Mouse (Mus musculus) MN1 (cell line): ENCODE measurements around the gene Ahcyl1.
A peak's percentile ranks its signal among the peaks of the same experiment; 100 is the strongest.

Source experiments
- DNase-seq: peaks from one replicate; pipeline ENCODE4 v3.0.0-alpha.2; 2016; ENCODE audit warnings: low spot score

The Ahcyl1 gene

DNA sequence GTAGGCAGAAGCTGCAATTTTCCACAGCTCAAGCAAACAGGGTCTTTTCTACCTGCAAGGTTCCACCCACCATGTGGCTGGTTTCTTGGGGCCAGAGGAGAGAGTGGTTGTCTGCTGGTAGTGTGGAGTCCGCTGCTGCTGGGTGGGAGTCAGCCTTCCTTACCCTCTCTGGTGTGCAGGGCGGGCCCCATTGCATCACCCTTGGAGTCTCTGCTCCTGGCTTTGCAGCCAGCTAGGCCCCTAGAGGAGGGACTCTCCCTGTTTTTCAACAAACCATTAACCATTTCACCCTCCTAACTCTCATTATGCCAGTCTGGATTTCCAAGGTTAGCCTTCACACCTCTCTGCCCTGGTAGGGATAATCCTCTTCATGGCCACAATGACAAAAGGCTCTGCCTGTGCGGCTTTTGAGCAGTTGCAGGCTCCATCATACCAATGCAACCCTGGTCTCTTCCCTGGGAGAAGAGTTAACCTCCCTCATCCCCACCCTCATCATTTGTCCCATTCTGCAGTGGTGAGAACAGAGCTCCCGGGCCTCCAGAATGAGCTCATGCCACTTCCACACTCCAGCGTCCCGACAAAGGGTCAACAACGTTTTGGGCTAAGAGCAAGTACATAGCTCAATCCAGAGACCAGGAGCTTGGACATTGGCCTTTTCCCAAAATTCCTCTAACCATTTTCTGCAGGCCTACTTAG lies 7.5 kb upstream of the Ahcyl1 start:
- no peak for DNase-seq

DNA sequence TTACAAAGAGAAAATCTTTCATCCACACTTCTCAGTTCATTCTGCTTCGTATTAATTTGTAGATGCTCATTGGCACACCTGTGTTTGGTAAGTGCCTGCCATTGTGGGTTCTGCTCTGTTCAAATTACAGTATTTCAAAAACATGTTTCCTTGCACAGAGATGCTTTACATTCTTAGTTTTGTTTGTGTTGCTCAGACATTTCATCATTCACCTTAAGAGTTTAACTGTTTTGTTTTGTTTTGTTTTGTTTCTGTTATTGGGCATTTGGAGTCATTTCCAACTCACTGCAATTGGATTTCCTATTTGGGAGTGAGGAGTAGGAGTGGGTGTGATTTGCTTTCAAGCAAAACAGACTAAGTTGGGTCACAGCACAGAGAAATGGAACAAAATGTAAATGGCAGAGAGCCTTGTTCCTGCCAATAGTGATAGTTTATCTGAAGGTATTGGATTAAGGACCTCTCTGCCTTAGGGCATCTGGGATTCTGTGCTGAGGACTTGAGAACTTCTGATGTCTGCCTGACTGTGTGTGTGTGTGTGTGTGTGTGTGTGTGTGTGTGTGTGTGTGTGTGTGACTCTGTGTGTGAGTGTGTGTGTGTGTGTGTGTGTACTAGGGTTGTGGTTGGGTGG lies 5.5 kb upstream of the Ahcyl1 start:
- no peak for DNase-seq

DNA sequence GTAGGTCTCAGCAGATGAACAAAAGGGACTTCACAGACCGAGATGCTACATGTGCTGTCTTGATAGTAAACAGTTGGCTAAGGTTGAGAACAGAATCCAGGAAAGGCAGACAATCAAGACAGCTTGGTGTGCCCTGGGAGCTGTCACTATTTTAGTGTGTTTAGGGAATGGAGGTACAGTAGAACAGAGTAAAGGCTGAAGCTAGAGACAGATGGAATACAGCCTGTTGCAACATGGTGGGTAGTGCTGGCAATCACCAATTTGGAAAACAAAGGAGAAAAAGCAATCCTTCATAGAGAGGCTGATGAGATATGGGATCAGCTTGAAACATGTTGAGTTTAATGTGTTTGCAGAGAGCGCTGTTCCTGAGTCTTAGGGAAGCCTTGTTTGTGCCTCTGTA lies 4.3 kb upstream of the Ahcyl1 start:
- no peak for DNase-seq

DNA sequence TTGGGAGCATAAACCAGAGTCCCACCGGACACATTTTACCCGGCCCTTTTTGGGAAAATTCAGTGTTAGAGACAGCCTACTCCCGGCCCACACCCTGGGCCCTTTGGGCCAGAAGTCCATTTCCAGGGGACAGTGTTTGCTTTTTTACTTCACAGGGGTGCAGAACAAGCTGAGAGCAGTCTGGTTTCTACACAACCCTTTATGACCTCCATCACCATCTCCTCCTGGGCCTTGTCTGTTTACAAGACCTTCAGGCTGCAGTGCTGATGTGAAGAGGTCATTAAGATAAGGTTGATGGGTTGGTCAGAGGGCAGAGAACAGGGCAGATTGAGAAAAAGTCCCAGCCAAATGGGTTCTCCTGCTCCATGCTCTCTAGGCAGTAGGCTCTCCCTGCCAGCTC lies 550 bp upstream of the Ahcyl1 start:
- DNase-seq: no peak

DNA sequence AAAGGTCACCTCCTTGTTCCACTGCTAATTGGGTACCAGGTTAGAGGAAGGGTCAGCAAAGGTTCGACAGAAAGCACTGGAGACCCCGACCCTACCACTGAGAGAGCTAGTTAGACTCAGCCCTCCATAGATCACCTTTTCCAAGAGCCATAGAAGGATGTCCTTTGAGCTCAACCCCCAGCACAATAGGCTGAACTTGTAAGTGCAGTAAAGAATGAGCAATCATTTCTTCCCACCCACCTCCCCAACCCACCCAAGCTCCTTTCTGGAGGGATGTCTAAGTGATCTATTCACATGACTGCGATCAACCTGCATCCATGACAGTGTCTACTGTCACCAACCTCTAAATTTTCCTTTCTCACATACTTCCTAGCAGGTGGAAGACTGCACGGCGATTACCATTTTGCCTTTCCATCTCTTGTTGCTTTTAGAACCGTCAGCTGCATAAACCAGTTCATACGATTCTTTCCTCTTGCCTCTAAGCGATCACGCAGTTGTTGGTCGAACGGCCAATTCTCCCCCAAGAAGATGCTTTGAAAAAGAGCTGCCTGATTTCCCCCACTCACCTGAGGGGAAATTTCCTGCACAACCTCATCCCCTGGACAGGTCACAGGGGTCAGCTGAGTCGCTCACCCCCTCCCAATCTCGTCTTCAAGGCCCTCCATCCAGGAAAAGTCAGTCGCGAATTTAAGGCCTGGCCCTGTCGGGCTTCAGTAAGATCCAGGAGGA lies 977 bp downstream of the Ahcyl1 start:
- peak; percentile 20 for DNase-seq

DNA sequence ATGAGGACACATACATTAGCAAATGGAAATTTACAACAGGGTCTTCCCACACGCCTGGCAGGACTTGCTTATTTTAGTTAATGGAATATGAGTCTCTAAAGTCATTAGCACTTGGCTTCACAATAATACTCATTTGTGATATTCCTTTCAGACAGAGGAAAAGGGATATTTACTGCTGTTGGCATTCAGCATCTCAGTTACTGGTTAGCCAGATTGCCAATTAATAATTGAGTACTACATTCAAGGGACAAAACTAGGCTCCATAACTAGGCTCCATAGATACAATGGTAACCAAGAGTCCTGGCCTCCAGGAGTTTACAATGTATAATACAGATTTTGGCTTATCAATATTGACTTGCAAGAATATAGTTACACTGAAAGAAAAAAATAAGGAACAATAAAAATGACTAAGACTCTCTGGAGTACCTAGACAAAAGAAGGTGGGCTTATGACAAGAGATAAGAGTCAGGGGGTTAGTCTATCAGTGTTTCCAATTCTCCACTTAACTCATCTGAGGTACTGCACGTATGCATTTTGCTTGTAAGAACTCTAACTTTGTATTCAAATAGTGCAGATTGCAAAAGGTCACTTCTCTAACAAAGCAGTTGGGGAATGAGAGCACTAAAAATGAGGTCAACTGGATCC lies 2.0 kb downstream of the Ahcyl1 start:
- DNase-seq: no peak

DNA sequence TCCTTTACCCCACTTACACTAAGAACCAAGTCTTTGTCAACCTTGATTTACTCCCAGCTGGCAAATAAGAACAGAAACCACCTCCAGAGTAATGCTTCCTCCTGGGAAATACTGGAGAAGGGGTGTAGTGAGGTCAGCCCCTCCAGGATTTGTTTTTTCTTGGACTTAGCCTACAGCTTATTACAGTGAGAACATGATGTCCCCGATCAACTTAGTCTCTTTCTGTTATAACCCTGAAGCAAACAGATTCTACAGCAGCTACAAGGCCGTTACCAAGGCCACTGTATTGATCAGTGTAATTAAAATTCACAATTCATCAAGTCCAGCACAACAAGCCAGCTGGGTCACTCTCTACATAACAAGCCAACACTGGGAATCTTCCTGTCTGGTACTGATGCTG lies 6.0 kb downstream of the Ahcyl1 start:
- DNase-seq: no peak

DNA sequence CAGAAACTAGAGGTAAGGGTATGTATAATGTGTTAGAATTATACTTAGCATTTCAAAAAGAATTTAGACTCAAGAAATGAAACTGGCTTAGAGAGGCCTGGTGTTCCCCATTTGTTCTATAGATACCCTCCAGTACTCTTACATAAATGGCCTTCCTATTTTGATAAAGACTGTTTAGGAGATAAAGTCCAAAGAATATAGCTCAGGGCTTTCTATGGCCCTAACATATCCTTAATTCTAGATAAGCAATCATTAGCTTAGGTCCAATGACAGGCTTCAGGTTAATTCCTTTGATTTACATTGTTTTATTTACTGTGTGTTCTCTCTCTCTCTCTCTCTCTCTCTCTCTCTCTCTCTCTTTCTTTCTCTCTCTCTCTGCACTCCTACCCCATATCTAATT lies 7.1 kb downstream of the Ahcyl1 start:
- no peak for DNase-seq

DNA sequence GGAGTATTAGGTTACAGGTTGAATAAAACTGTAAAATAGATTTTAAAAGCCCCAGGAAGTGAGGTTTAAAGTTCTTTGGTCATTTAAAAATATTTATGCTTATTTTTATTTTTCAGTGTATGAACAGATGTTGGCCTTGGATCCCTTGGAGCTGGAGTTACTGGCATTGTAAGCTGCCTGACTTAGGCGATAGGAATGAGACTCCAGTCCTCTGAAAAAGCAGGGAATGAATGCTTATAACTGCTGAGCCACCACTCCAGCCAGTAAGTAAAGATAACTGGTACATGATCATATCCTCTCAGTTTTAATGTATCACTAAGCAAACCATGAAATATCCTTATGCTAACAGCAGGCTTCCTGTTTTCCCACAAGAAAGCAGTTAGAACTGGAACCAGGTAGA lies 8.1 kb downstream of the Ahcyl1 start:
- no peak for DNase-seq

DNA sequence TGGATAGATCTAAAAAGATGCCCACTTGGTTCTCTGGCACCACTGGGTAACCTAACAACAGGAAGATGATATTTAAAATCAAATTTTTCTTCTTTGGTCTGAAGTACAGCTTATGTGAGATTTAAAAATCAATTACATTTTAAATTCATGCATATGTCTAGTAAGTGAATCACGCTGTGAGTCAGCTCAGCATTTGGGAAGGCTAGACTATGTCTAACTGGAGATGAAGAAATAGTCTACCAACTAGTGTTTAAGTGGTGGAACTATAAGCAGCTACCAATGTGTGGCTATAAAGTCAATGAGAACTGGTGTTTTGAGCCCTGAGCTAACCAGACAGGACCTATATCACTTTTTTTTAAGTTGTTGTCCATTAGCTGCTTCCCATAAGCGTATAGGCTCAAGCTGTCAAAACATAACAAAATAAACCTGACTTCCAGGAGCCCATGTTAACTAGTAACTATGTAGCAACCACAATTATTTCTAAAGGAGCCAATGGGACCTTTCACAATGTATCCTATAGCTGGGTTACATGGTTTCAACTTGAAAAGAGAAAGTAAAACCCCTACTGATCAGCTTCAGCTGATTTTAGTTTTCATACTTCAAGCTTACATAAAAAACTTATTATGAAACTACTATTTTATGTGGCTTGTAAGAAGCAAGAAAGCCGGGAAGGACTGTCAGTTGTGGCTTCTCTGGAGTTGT lies 9.9 kb downstream of the Ahcyl1 start:
- DNase-seq: no peak

DNA sequence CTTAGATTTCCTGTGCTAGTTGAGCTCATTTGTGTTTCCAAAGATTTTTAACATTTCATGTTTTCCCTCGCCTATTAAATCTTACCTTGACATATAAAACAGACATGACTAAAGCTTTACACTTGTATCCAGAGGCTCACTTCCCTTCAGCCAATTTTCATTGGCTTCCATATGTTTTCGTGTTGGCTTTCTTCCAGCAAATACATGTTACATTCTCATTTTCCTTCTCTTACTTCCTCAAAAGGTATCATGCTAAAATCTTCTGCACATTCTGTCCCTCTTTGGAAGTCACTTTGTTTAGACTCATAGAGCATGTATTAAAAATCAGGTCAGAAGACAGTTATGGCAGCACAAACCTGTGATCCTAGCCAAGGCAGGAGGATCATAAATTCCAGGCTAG lies 10.7 kb downstream of the Ahcyl1 start:
- no peak for DNase-seq

DNA sequence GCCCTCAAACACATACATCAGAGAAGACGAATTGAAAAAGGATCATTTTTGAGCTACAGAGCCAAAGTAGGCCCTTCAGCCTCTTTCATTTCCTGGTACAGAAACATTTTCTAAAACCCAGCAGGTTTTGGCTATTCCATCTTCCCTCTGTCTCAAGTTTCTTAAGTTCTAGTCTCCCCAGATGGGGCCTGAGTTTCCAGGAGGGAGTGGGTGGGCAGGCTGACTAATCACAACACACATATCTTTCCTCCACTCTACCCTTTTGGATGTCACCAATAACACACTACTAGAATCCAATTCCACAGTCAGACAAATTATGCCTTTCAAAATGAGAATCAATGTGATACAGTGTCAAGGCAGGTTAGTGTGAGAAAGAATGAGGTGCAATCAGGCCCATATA lies 12.8 kb downstream of the Ahcyl1 start:
- DNase-seq: no peak

DNA sequence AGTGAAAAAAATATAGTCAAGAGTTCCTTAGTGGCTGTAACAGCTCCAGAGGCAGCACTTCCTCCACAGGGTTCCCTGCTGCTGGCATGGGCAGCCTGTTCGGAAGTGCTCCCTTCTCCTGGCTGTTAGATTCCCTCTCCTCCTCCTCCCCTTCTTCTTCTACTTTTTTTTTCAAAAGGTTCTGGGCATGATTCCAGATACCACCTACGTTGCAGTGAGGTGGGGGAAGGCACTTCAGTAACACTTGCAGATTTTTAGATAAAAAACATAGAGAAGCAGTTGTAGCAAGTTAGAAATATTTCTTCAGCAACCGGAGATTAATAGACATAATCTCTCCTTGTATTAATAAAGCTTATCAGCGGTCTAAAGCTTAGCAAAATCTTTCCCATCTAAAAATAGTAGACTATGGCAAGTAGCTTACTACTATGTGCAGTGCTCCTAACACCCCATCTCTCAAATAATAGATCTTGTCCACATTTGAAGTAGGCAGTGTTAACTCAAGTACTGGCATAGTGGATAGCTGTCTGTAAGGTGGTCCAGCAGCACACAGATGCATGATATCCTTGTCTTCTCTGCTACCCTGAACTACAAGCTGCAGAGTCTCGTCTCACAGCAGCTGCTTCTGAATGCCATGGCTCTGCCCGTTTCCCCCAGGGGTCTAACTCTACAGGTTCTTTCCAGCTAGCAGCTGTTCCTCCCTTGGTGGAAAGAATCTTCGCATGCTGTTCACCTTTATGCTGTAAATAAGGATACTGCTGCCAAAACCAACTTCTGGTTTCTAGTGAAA lies 15.4 kb downstream of the Ahcyl1 start:
- peak; percentile 49 for DNase-seq

DNA sequence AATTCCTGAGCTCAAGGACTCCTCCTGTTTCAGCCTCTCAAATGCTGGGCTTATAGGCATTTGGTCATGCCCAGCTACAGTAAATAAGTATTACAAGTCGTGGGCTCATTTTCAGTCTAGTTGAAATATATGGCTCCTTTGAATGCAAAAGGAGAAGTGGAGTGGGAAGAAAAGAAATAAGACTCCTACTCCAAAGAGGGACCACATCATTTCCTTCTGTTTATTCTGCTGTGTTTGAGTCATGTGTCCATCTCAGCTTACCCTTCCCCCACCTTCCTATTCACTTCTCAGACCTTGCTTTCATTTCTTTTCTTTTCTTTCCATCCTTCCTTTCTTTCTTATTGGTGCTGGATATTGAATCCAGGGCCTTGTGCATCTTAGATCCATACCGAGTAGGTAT lies 24.9 kb downstream of the Ahcyl1 start:
- no peak for DNase-seq

DNA sequence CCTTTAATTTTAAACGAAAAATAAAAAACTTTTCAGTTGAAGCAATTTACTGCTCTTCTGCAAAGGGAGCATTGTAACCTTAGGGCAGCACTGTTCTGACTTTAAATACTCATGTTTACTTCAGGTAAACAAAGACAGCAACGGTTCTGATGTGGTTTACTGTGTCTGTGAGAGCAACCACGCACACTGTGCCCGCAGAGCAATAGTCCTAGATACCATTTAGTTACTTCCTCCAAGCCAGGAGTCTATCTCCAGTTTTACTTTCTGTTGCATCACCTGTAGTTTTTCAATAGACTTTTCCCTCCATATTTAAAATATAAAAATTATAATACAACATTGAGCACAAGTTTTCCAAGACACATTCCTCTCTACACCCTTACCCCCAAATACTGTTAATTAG lies 25.9 kb downstream of the Ahcyl1 start:
- DNase-seq: no peak

DNA sequence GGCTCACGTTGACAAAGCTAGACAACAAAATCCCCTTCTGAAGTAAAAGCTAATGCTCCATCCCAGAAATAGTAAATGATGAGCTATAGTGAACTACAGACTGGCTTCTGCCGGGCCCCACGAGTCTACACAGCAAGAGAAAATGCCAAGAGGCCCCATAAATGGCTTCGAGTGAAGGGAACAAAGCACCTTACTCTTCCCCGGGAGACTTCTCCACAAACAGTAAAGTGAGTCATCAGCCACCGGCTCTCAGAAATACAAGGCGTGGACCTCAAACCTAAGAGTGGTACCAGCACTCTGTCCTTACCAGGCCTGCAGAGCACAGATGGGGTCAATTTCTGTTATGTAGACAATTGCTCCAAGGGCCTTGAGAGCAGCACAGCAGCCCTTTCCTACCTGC lies 27.6 kb downstream of the Ahcyl1 start:
- no peak for DNase-seq

DNA sequence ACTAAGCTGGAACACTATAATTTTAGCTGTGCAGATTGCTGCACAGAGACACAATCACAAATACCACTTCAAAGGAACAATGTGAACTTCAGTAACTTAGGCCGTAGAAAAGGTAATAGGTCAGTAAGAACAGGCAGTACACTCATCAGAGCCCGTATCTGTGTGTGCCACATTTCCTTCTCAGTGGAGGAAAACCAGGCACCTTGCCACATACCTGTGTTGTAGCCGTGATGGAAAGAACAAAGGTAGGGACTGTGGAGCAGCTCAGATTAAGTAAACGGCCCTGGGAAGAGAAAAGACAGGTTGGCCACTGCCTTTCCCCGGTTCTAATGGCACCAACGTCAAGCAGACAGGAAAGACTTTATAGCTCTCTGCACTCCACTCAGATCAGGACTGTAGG lies 28.9 kb downstream of the Ahcyl1 start:
- DNase-seq: no peak

DNA sequence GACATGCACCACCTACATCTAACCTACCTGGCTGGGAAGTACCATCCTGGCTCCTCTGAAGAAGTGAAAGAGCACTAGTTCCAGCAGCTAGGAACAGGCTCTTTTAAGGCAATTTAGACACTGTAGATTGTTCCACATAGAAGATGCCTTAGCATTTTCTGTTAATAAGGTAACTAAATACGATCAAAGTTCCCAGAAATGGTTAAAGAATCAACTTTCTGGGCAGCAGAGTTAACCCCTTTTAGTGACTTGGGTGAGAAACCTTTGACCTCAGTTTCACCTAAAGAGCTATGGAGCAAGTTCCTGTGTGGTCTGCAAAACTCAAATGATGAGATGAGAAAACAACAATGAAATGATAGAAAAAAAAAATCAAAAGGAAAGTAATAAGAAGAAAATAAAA lies 31.7 kb downstream of the Ahcyl1 start:
- DNase-seq: no peak

DNA sequence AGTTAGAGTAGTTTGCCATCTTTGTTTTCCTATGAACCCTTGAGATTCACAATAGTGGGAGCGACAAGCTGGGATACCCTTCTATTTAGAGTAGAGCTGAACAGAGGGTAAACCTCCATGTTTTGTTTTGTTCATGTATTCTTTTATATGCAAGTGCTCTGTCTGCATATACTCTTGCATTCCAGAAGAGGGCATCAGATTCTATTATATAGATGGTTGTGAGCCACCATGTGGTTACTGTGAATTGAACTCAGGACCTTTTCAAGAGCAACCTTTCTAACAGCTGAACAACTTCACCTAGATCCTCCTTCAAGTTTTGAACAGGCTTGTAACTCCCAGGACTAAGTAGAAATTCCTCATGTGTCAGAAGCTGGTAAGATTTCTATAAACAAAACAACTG lies 37.4 kb downstream of the Ahcyl1 start:
- no peak for DNase-seq

DNA sequence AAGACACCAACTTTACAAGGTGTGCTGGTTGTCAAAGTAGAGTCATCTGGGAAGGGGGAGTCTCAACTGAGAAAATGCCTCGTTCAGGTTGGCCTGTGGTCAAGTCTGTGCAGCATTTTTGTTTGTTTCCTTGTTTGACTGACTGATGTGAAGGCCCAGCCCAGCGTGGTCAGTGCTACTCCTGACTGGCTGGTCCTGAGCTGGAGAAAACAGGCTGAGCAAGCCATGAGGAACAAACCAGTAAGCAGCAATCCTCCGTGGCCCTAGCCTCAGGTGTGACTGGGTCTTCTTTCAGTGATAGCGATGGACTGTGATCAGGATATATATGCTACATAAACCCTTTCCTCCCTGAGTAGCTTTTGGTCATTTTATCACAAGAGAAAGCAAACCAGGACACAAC lies 39.5 kb downstream of the Ahcyl1 start:
- DNase-seq: no peak

DNA sequence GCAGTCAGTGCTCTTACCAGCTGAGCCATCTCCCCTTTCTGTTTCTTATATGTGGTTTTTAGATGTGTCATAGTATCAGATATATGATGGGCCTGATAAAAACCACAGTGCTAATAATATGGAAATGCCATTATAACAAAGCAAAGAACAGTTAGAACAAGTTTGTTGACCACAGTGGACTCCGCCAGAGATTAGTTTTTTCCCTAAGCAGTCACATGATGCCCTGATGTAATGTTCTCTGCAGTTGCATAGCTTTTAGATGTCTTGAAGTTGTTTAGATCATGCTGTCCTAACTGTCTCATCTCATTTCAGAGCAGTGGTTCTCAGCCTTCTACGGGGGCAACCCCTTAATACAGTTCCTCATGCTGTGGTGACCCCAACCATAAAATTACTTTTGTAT lies 40.2 kb downstream of the Ahcyl1 start:
- DNase-seq: no peak

DNA sequence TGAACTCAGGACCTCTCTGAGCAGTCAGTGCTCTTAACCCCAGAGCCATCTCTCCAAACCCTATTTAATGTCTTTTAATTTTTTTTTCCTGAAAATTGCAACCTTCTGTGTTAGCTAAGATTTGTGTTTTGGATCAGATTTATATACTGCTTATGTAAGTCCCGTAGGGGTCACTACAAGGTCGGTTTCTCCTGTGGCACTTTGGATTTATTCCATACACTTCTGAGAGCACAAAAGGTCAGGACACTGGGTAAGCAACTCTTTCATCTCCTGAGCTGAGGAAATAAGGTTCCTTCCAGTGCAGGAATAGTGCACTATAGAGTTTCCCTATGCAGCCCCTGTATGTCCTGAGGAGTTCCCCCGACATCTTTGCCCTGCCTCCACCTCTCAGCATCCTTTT lies 40.9 kb downstream of the Ahcyl1 start:
- DNase-seq: no peak
